Mouse (Mus musculus) kidney, adult 11 months (tissue): ENCODE results near the gene Nceh1.

Source experiments
- DNase-seq: peaks from one replicate; pipeline ENCODE4 v3.0.0; 2022

Nceh1 gene

DNA sequence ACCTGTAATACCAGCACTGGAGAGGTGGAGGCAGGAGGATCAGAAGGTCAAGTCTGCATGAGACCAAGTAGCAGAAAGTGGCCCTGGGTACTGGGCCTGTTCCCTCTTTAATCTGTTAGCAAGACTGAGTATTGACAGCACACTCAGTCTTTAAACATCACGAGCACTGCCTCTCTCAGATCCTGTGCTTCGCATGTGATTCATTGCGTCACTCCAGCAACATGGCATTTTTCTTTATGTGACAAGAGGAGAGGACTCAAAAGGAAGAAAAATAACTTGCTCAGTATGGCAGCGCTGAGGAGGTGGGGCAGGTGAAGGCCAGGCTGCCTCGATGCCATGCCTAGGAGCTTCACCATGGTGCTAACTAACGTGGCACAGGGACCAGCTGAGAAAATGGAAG is 9.1 kb downstream of the Nceh1 start:
- no peak for DNase-seq

GRCm38 (mm10) chr3:27193844-27194317 is 11.1 kb downstream of the Nceh1 start:
- peak; percentile 58 for DNase-seq

- no peak for DNase-seq
These were observed 12.4 kb downstream of the Nceh1 start for GRCm38 (mm10) chr3:27195153-27195552.

DNA sequence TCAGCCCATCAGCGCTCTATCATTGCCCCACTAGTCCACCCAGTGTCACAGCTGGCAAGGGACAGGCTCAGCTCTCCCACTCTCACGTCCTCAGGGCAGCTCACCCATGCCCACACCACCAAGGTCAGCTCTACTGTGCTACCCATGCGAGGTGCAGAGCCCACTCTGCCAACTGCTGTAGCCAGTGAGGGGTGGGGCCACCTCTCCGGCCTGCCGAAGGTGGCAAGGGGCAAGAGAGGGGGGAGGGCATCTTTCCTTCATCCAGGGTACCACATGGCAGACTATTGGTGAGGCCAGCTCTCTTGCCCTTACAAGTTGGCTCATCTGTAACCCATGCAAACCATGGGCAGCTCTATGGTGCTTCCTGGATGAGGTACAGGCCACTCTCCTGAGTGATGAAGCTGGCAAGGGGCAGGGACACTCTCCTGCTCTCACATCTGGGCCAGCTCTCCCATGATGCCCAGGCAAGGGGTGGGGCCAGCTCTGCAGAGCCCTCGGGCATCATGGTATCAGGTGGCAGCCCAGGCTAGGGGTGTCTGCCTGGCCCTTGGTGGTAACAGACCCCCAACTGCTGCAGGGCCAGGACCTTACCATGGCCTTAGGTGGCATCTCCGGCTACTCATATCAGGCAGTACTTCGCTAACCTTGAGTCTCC is 12.9 kb downstream of the Nceh1 start:
- no peak for DNase-seq

DNA sequence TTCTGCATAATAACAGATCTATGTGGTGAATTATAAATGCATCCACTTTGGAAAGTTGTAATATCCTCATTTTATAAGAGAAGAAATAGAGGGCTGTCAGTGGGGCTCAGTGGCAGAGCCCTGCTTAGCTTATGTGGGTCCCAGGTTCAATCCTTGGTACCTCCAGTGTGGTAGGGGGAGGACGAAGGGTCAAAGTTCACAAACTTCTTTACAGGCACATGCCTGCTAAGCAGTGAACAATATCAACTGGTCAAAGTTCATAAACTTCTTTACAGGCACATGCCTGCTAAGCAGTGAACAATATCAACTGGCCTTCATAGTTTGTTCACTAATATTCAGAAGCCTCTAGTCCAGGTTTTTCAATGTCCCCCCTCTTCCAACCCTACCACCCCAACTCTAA is 13.8 kb downstream of the Nceh1 start:
- peak; percentile 68 for DNase-seq

DNA sequence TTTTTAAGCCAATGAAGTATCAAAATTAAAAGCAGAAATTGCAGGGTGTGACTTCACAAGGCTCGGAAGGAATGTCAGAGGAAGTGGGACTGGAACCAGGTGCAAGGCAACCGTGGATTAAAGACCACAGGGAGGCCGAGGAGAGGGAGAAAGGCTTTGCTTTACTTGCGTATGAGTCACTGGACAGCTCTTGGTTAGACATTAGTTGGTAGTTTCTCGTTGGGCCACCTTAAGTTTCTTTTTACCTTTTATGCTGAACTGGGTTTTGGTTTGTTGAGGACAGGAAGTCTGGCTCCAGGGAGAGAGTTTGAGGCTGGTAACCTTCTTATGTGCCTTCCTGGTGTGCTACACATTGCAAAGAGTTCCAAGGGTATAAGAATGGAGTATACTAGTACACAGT is 15.1 kb downstream of the Nceh1 start:
- DNase-seq = no peak

DNA sequence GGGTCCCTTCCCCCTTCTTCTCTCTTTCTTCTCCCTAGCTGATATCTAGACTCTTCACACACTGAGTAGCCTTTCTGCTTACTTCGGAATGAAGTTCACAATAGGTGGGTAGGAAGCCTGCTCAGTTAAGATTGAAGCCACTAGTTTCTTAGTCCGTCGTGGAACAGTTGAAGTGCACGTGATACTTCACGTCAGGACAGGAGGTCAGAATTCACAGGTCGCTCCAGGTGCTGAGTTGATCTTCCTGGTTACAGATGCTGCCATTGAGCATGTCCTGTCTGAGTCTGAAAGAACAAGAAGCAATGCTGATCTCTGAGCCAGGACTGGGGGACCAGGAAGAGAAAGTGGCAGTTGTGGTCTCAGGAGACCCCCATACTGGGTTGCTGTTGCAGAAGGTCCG is 16.4 kb downstream of the Nceh1 start:
- DNase-seq = peak; percentile 44

GRCm38 (mm10) chr3:27201728-27202411 is 19.1 kb downstream of the Nceh1 start:
- DNase-seq = no peak

DNA sequence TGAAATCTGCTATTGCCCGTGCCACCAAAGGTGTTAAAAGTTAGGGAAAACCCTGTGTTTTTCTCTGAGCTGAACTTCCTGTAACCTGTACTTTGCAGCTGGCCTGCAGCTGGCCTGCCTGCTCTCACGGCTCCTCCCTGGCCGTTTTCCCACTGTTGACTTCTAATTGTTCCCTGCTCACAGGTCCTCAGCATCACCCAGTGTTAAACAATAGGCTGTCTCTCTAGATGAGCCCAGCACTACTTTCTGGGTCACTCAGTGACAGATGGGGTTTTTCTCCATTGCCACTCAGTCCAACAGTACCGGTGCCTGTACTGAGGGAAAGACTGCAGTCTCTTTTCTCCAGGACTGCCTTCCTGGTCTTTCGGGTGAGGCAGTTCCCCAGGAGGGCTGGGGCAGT is 22.3 kb downstream of the Nceh1 start:
- DNase-seq = no peak

DNA sequence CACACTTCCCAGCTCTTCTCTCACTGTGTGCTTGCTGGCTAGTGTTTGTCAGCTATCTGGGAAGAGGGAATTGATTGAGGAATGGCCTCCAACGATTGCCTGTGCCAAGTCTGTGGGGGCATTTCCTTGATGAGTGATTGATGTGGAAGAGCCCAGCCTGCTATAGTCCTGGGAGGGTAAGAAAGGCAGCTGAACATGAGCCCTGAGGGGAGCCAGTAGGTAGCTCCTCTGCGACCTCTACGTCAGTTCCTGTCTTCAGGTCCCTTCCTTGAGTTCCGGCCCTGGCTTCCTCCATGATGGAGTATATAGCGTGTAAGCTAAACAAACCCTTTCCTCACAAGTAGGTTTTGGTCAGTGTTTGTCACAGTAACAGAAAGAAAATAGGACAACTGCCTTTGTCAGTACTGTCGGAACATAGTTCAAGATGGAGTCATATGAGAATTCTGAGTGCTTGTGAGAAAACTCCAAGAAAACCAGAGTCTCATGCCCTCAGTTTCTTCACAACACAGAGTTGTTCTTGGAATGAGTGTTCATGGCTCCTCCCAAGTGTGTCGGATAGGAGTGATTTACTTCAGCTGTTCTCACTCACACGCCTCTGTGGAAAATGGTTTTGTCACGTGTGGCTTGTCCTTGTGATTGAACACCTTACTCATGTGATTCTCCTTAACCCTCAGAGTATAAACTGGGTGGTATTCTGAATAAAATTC is 22.9 kb downstream of the Nceh1 start:
- no peak for DNase-seq

DNA sequence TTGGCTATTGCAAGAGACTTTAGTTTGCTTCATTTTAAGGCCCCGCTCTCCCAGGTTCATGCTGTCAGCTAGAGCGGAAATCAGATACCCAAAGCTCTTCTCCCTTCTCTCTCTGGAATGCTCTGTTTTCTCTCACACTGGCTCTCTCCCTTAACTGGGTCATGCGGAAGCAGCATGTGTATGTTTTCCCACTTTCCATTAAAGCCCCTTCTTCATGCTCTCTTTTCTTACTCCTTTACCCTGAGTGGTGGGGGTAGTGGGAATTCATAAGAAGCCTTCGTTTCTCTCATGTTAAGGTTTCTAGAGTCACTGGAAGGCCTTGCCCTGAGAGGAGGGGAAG is 23.4 kb downstream of the Nceh1 start:
- DNase-seq = no peak

GRCm38 (mm10) chr3:27206577-27206976 is 23.8 kb downstream of the Nceh1 start:
- no peak for DNase-seq

GRCm38 (mm10) chr3:27209707-27210106 is 26.9 kb downstream of the Nceh1 start:
- no peak for DNase-seq

DNA sequence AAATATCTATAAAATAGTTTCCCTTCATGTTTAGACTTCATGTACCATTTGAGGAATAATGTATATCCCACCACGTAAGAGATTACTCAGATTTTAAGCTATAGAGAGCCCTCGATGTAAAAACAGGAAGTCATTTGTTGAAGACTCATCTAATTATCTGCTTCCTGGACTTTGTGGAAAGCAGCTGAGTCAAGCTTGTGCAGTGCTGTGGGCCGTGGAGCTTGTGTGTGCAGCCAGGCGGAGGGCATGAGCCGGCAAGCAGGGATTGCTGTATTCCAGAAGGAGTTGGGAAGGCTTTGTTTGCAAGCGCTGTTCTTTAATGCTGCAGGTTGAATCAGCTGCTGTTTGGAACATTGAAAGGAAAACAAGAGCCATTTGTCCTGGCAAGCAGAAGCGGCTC is 27.5 kb downstream of the Nceh1 start:
- DNase-seq = no peak

- no peak for DNase-seq
These were observed 31.5 kb downstream of the Nceh1 start for GRCm38 (mm10) chr3:27214016-27214816.

GRCm38 (mm10) chr3:27217331-27217730 is 34.6 kb downstream of the Nceh1 start:
- DNase-seq = no peak

GRCm38 (mm10) chr3:27218604-27219003 is 35.8 kb downstream of the Nceh1 start:
- DNase-seq = no peak

GRCm38 (mm10) chr3:27222052-27222451 is 39.3 kb downstream of the Nceh1 start:
- DNase-seq = no peak

- no peak for DNase-seq
These were observed 39.7 kb downstream of the Nceh1 start for GRCm38 (mm10) chr3:27222488-27222887.

DNA sequence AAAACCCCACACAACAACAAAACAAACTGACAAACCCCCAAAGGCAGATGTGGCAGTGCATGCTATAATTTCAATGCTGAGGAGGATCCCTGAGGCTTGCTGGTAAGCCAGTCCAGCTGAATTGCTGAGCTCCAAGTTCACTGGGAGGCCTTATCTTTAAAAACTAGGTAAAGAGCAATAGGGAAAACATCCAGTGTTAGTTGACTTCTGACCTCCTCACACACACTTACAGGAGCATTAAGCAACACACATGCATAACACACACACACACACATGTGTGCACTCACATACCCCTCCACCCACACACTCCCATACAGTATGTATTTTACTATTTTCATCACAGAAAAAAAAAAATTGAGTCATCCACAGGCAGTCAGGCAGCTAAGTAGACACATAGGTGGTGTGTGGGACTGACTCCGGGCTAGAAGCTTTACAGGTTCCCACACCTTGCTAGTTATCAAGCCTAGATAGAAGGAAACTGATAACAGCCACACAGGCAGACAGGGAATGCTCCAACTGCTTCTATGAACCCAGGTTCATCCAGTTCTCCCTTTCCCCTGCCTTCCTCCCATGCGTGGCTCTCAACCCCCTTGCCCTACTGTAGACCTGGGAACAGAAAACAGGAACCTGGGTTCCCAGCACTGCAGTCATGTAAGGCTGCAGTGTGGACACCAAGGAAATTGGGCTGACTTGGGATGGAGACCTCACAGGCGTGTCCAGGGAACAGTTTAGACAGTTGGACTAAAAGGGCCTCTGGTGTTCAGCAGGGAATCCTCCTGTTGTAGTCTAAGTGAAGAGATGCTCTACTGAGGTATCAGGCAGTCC is 45.1 kb downstream of the Nceh1 start:
- no peak for DNase-seq

DNA sequence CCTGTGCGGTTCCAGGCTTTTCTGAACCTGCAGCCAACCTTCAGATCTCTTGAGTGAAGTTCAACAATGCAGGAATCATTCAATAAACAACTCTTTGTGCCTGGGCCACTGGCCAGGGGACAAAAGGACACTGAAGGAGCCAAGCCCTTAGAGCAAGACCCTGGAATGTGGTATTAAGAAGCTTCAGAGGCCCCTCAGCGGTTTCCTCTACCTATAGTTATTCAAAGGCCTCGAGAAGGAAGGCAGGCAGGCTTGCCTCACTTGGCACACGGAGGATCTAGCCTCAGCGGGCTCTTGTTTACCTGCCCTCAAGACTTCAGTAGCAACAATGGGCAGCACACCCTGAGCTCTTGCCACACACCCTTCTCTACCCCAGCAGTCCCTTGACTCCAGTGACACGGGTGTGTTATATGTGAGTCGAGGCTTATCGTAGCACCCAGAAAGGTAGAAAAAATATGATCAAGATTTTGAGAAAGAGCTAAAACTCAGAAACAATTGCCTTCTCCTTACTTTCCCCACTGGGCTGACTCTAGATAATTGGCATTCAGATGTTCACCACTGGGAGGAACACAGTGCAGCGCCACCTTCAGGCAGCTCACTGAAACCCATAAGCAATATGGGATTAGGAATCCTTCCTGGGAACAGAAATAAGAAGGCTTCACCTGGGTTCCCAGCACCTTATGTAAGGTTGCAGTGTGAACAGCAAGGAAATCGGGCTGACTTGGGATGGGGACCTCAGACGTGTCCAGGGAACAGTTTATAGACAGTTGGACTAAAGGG is 46.0 kb downstream of the Nceh1 start:
- DNase-seq = peak; percentile 49

DNA sequence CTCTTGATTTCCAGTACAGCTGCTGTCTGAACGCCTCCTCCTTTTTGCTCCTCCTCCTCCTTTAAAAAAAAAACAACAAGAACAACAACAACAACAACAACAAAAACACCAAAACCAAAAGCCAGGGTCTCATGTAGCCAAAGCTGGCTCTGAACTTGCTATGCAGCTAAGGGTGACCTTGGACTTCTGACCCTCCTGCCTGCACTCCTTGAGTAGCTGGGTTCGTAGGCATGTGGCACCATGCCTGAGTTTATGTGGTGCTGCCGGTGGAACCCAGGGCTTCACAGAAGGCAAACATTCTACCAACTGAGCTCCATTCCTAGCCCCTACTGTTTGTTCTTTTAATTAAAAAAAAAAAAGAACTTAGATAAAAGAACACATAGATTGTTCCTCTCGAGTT is 50.6 kb downstream of the Nceh1 start:
- peak; percentile 40 for DNase-seq
